Mouse (Mus musculus) small intestine, adult 2 months (tissue): ENCODE measurements around the gene Suv39h1.

Experiments used
- CTCF ChIP-seq: fragments of 200-500 bp; IDR thresholded peaks from 2 replicates; pipeline ENCODE4 v1.5.1; 2012; ENCODE audit warnings: low read depth, mild to moderate bottlenecking, control low read depth, inconsistent platforms, low read length, moderate library complexity, mixed read lengths; ENCODE audit not compliant: insufficient replicate concordance, insufficient read length; ENCODE audit errors: extremely low read depth
- POLR2A ChIP-seq: fragments of 200-500 bp; IDR thresholded peaks from 2 replicates; pipeline ENCODE4 v1.6.1; 2012; ENCODE audit warnings: low read depth, mild to moderate bottlenecking, control low read depth, inconsistent platforms, low read length, moderate library complexity

DNA sequence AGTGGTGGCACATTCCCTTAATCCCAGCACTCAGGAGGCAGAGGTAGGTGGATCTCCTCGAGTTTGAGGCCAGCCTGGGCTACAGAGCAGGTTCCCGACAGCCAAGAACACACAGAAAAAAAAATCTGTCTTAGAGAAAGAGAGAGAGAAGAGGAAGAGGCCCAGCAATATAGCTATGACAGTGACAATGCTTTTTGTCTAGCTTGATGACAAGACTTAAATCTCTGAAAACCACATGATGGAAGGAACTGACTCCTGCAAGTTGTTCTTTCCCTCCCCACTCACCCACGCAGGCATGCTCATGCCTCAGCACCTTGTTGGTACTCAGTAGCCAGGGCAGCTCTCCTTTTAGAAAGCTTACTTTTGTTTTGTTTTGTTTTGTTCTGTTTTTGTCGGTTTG, 24.9 kb upstream of the Suv39h1 start:
- TF ChIP-seq POLR2A = no peak
- TF ChIP-seq CTCF = no peak
